In genomic region chr1:155158141-155158969, GRCm38 (mm10) we compare ENCODE assay signal across 8 mouse cellular contexts. TPM values are rescaled to one million over a fixed set of nuclear protein-coding genes. Genes with fewer than 3 reads are reported as not detected.
DNase-seq lines count a peak whose midpoint lies in the region; ATAC-seq lines count a peak whose summit lies in the region.

TSS of gene Stx6 (plus strand) at chr1:155158715.

- H3K9me3 ChIP-seq in hindbrain, embryonic 15.5 days: no peaks in the 10 kb centered on the region

- ATAC-seq in hindbrain, embryonic 15.5 days (ENCODE audit: low FRiP score, low read depth): peak; percentile 99

- H3K36me3 ChIP-seq in hindbrain, embryonic 15.5 days: no peaks in the 10 kb centered on the region

- WGBS in hindbrain, embryonic 15.5 days: 2% methylated on average over 46 of the region's 48 CpGs

- no peaks in the 10 kb centered on the region for H3K27me3 ChIP-seq in hindbrain, embryonic 15.5 days

- H3K4me2 ChIP-seq in hindbrain, embryonic 15.5 days: peak within 1 kb of the TSS; percentile 61

- DNase-seq in R1 (ENCODE audit: low read depth, low spot score): peak; percentile 96
- DNase-seq in cerebellum, postnatal 25 days: peak; percentile 97 to 99
- DNase-seq in frontal cortex, postnatal 36 days (ENCODE audit: low spot score in 2 of 2): peak; percentile 97
- DNase-seq in left cerebral cortex, adult 11 months (ENCODE audit: low spot score): peak; percentile 94
- DNase-seq in lung, postnatal 4 days: peak; percentile 99
- DNase-seq in retina, postnatal 7 days (ENCODE audit: low read depth, low spot score): peak; percentile 96
- peak; percentile 94 for DNase-seq in urinary bladder, adult 2 months (ENCODE audit: low spot score)

- peak within 1 kb of the TSS; percentile 69 for H3K9ac ChIP-seq in hindbrain, embryonic 15.5 days

- H3K27ac ChIP-seq in hindbrain, embryonic 15.5 days (replicated peaks): peak within 1 kb of the TSS; percentile 87

- H3K4me1 ChIP-seq in hindbrain, embryonic 15.5 days (replicated peaks): peaks cover 14% of the 10 kb centered on the region

- H3K4me3 ChIP-seq in hindbrain, embryonic 15.5 days: peak within 1 kb of the TSS; percentile 67

RNA-seq across cellular contexts. Expression of gene Stx6, which starts in this region (rescaled TPM):
- polyA plus RNA-seq in hindbrain, embryonic 15.5 days (2015; fragmentation: Nextera tagmentation; extraction: Ambion mirVana): 102 and 106 TPM in 2 replicates
- polyA plus RNA-seq in urinary bladder, adult 2 months (2012; rRNA removed): 42.4 and 45.9 TPM in 2 replicates

Comparison
In these comparisons a context has a peak if more than half of its experiments do, and no peak if none do; other contexts are left out.
1. Peak in every context shown above with its lines: DNase-seq, ATAC-seq, H3K4me3 ChIP-seq and H3K27ac ChIP-seq.